Comparison of ENCODE assay signal across 9 mouse cellular contexts in the genomic region with DNA sequence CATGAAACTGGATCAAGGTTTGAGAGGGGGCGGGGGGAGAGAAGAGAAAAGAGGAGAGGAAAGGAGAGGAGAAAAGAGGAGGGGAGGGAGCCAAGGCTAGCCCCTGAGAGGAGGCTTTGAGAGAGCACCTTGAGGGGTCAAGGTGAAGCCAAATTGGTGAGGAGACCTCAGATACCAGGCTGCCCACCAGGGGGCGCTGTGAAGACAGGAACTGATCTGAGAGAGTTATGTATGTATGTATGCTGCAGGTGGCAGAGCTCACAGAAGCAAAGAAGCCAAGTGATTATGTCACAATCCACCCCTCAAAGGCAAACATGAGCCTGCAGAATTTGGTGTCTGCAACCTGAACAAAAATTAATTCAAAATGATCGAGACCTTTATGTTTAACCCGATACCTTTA. TPM values are rescaled to one million over a fixed set of nuclear protein-coding genes. Genes with fewer than 3 reads are reported as not detected.
DNase-seq lines count a peak whose midpoint lies in the region; ATAC-seq lines count a peak whose summit lies in the region.
"Had no signal": no experiment of that assay in that cellular context is flagged by ENCODE, and none has a peak within 500 bp of the region (broad histone marks: within the 10 kb centered on the region; RNA-seq: fewer than 3 reads in every experiment).

No protein-coding gene starts in this region.

- H3K27ac ChIP-seq in forebrain, embryonic 14.5 days (ENCODE audit: low read depth, low read length) = no peak overlapping the region
- H3K27ac ChIP-seq in hindbrain, embryonic 13.5 days = 0 out of 2 replicates have a peak overlapping the region, but pooled peaks have one; percentile 5
- H3K27ac ChIP-seq: macrophage had no signal

- ATAC-seq in forebrain, embryonic 14.5 days = peak; percentile 26; the same call in 1 of the 2 replicates
- no peak for ATAC-seq in hindbrain, embryonic 13.5 days (ENCODE audit: low FRiP score)

- peak; percentile 91 for DNase-seq in MN1 (ENCODE audit: low spot score)
- DNase-seq in c-Kit-positive CD71-negative TER-119-negative erythroid progenitor cells, embryonic 14.5 days (ENCODE audit: low read depth) = peak; percentile 82
- peak; percentile 85 for DNase-seq in forebrain, embryonic 14.5 days (ENCODE audit: low spot score)
- peak; percentile 69 to 91 for DNase-seq in layer of hippocampus, postnatal 25 days (ENCODE audit: extremely low spot score in 1 of 2, low spot score in 1 of 2)
- peak; percentile 80 to 89 for DNase-seq in lung, postnatal 4 days
- peak; percentile 68 for DNase-seq in right cerebral cortex, postnatal 25 days
- peak; percentile 94 for DNase-seq in urinary bladder, postnatal 25 days (ENCODE audit: low spot score)

- H3K9ac ChIP-seq in forebrain, embryonic 14.5 days (ENCODE audit: low read length) = no peak overlapping the region
- no peak overlapping the region for H3K9ac ChIP-seq in hindbrain, embryonic 13.5 days

- H3K4me2 ChIP-seq in forebrain, embryonic 14.5 days (ENCODE audit: low read length) = no peak overlapping the region
- no peak overlapping the region for H3K4me2 ChIP-seq in hindbrain, embryonic 13.5 days

- no peaks in the 10 kb centered on the region for H3K9me3 ChIP-seq in forebrain, embryonic 14.5 days (replicated peaks; ENCODE audit: control insufficient read depth, low read length)
- H3K9me3 ChIP-seq in hindbrain, embryonic 13.5 days = no peaks in the 10 kb centered on the region

- WGBS in forebrain, embryonic 14.5 days = 64% methylated on average over 4 of the region's 4 CpGs
- WGBS in hindbrain, embryonic 13.5 days = 66% methylated on average over 4 of the region's 4 CpGs

- peaks cover 53% of the 10 kb centered on the region for H3K36me3 ChIP-seq in forebrain, embryonic 14.5 days (ENCODE audit: control insufficient read depth, insufficient read depth, low read length)
- H3K36me3 ChIP-seq in hindbrain, embryonic 13.5 days = peaks cover 47% of the 10 kb centered on the region

- no peaks in the 10 kb centered on the region for H3K4me1 ChIP-seq in forebrain, embryonic 14.5 days (ENCODE audit: control insufficient read depth, insufficient read depth, low read length)
- H3K4me1 ChIP-seq in hindbrain, embryonic 13.5 days (replicated peaks) = peaks cover 11% of the 10 kb centered on the region; the same call in 1 of the 2 replicates

- no peak overlapping the region for H3K4me3 ChIP-seq in forebrain, embryonic 14.5 days (ENCODE audit: low read depth, low read length)
- H3K4me3 ChIP-seq in hindbrain, embryonic 13.5 days = no peak overlapping the region

- no peaks in the 10 kb centered on the region for H3K27me3 ChIP-seq in forebrain, embryonic 14.5 days (replicated peaks; ENCODE audit: control insufficient read depth, insufficient read depth, low read length)
- H3K27me3 ChIP-seq in hindbrain, embryonic 13.5 days = no peaks in the 10 kb centered on the region

RNA-seq across cellular contexts. Expression of a gene that starts 27.0 kb away (rescaled TPM):
- 95.9 and 108 TPM in 2 replicates for polyA plus RNA-seq in forebrain, embryonic 14.5 days (2014; fragmentation: Nextera tagmentation; extraction: Ambion mirVana)
- 125 and 126 TPM in 2 replicates for polyA plus RNA-seq in hindbrain, embryonic 13.5 days (2015; fragmentation: Nextera tagmentation; extraction: Ambion mirVana)
- 100 to 1,000 TPM; 136 to 145 TPM for total RNA-seq in layer of hippocampus, postnatal 25 days (2021)

RNA-seq across cellular contexts. Expression of a gene that starts 31.0 kb away (rescaled TPM):
- 58.6 and 72.4 TPM in 2 replicates for polyA plus RNA-seq in forebrain, embryonic 14.5 days (2014; fragmentation: Nextera tagmentation; extraction: Ambion mirVana)
- 71.4 and 73.5 TPM in 2 replicates for polyA plus RNA-seq in hindbrain, embryonic 13.5 days (2015; fragmentation: Nextera tagmentation; extraction: Ambion mirVana)
- total RNA-seq in layer of hippocampus, postnatal 25 days (2021) = 10 to 100 TPM; 26.3 to 28.2 TPM
